Mouse (Mus musculus) small intestine, adult 2 months (tissue): Measurements from ENCODE around the gene Fpr3. TPM values are rescaled to one million over a fixed set of nuclear protein-coding genes. Genes with fewer than 3 reads are reported as not detected.

ENCODE experiments used
- H3K27ac ChIP-seq: fragments of 200-500 bp; 2 replicates; pipeline ENCODE4 v1.5.1; 2012; ENCODE audit warnings: low read depth, low read length, control low read depth, inconsistent platforms; ENCODE audit not compliant: insufficient read depth
- H3K27me3 ChIP-seq: fragments of 200-500 bp; 2 replicates; pipeline ENCODE4 v1.6.1; 2012; ENCODE audit warnings: mild to moderate bottlenecking, moderate library complexity, low read length, inconsistent platforms; ENCODE audit not compliant: control insufficient read depth, insufficient read depth
- H3K36me3 ChIP-seq: fragments of 200-500 bp; 2 replicates; pipeline ENCODE4 v1.6.1; 2012; ENCODE audit warnings: mild to moderate bottlenecking, low read length, control low read depth, inconsistent platforms; ENCODE audit not compliant: control insufficient read depth, insufficient read depth
- H3K4me1 ChIP-seq: fragments of 200-500 bp; 2 replicates; pipeline ENCODE4 v1.6.1; 2012; ENCODE audit warnings: low read length, inconsistent platforms, mixed read lengths; ENCODE audit not compliant: control insufficient read depth, insufficient read depth, insufficient read length
- H3K4me3 ChIP-seq: fragments of 200-500 bp; 2 replicates; pipeline ENCODE4 v1.5.1; 2012; ENCODE audit warnings: low read depth, mild to moderate bottlenecking, control low read depth, inconsistent platforms, low read length, moderate library complexity
- CTCF ChIP-seq: fragments of 200-500 bp; IDR thresholded peaks from 2 replicates; pipeline ENCODE4 v1.5.1; 2012; ENCODE audit warnings: low read depth, mild to moderate bottlenecking, control low read depth, inconsistent platforms, low read length, moderate library complexity, mixed read lengths; ENCODE audit not compliant: insufficient replicate concordance, insufficient read length; ENCODE audit errors: extremely low read depth
- POLR2A ChIP-seq: fragments of 200-500 bp; IDR thresholded peaks from 2 replicates; pipeline ENCODE4 v1.6.1; 2012; ENCODE audit warnings: low read depth, mild to moderate bottlenecking, control low read depth, inconsistent platforms, low read length, moderate library complexity
- WGBS: fragments of 180-500 bp; shearing (Covaris S2); methylation state at CpG from one replicate; pipeline ENCODE4 v1.1.7; 2018; 5-methylcytosine and 5-hydroxymethylcytosine counted together
- polyA plus RNA-seq: library from polyadenylated mRNA; depleted of rRNA; stranded (reverse); fragments of >200 nt; gene quantifications from 2 replicates; pipeline ENCODE4 v1.2.3, GENCODE M21; 2012

The Fpr3 gene
- polyA plus RNA-seq, 1 experiment = not detected

- WGBS = 44% methylated on average over 2 of the region's 2 CpGs
- H3K36me3 ChIP-seq = no peaks in the 10 kb centered on the region
- H3K27ac ChIP-seq = no peak overlapping the region
- H3K4me3 ChIP-seq = no peak overlapping the region
- no peak for TF ChIP-seq CTCF
- TF ChIP-seq POLR2A = no peak
- peaks cover 4% of the 10 kb centered on the region; the same call in 1 of the 2 replicates for H3K27me3 ChIP-seq
- no peaks in the 10 kb centered on the region for H3K4me1 ChIP-seq
Observed at GRCm38 (mm10) chr17:17848988-17849387, 38.7 kb upstream of the Fpr3 start.

DNA sequence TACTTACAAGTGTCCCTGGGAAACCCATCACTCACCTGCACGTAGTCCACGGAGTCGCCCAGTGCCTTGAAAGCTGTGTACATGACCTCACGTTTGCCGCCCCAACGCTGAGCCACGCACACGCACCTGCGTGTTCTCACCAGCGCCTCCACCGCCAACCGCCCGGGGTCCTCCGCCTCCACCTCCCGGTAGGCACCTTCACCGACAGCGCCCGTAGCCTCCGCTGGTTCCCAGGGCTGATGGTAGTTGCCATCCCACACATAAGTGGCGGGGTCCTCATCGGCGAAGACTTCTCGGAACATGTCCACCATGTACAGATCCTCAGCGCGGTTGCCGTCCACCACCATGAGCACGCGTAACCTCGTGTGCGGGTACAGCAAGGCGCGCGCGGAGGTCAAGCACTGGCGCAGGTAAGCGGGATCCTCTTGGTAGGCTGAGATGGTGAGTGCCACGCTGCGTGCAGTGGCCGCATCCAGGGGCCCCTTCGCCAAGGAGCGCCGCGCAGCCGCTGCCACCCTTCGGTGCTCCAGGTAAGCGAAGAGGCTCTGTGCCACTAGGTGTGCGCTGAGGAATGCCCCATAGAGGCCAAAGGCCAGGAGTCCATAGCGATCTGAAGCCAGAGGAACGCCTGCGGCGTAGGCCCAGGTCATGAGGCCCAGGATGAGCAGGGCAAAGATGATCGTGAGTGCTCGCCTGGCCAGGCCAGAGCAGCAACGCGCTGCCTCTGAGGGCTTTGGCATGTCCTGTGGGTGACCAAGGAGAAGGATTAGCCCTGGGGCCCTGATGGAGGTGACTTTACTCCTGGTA is 37.5 kb upstream of the Fpr3 start:
- Histone ChIP-seq H3K4me1 (no peaks in the 10 kb centered on the region), H3K27ac (no peak overlapping the region), H3K36me3 (no peaks in the 10 kb centered on the region), H3K27me3 (peaks cover 4% of the 10 kb centered on the region; the same call in 1 of the 2 replicates), H3K4me3 (no peak overlapping the region)
- WGBS = 26% methylated on average over 55 of the region's 55 CpGs
- TF ChIP-seq CTCF = no peak
- no peak for TF ChIP-seq POLR2A

DNA sequence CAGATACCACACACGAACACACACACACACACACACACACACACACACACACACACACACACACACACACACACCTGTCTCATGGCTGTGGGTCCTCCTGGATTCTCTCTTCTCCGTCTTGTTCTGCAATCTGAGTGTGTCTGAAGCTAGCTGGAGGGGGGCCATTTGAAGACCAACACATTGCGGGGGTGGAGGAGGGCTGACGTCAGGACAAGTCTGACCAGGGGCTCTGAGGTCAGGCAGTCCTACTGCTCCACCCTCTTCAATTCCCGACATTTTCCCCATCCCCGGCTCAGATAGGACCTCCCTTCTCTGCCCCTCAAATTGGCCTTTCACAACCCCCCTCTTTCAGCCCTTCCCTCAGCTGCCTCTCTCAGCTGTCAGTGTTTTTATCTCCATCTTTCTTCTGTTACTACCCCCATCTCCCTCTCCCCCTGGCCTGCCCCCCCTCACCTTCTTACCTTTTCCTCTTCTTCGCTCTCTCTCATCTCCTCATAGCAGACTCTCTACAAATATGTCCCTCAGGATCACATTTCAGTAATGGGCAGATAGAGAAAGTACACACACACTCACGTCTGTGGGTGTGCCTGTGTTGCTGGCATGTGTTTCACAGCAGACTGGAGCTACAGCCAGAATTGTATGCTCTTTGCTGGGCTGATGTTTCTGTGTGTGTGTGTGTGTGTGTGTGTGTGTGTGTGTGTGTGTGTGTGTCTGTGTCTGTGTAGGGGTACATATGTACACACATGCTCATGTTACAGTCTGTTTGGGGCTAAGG is 32.4 kb upstream of the Fpr3 start, which contains the start of gene Has1:
Gene Has1 (minus strand): TSS at position 142 of the 775 bp plus-strand sequence.
- Histone ChIP-seq H3K36me3 (no peaks in the 10 kb centered on the region), H3K27ac (no peak within 1 kb of the TSS), H3K4me3 (no peak within 1 kb of the TSS), H3K27me3 (no peaks in the 10 kb centered on the region), H3K4me1 (no peaks in the 10 kb centered on the region)
- no peak for TF ChIP-seq POLR2A
- no peak for TF ChIP-seq CTCF
- 41% methylated on average over 8 of the region's 8 CpGs for WGBS

GRCm38 (mm10) chr17:17856612-17857011 is 31.0 kb upstream of the Fpr3 start:
- Histone ChIP-seq H3K4me3 (no peak overlapping the region), H3K27ac (no peak overlapping the region), H3K4me1 (no peaks in the 10 kb centered on the region), H3K36me3 (no peaks in the 10 kb centered on the region), H3K27me3 (no peaks in the 10 kb centered on the region)
- 82% methylated on average over 1 of the region's 1 CpGs for WGBS
- TF ChIP-seq POLR2A = no peak

GRCm38 (mm10) chr17:17857446-17857845 is 30.2 kb upstream of the Fpr3 start:
- Histone ChIP-seq H3K4me1 (no peaks in the 10 kb centered on the region), H3K36me3 (no peaks in the 10 kb centered on the region), H3K4me3 (no peak overlapping the region), H3K27ac (no peak overlapping the region), H3K27me3 (no peaks in the 10 kb centered on the region)
- TF ChIP-seq CTCF (no peak), POLR2A (no peak)
- WGBS = 78% methylated on average over 1 of the region's 1 CpGs

DNA sequence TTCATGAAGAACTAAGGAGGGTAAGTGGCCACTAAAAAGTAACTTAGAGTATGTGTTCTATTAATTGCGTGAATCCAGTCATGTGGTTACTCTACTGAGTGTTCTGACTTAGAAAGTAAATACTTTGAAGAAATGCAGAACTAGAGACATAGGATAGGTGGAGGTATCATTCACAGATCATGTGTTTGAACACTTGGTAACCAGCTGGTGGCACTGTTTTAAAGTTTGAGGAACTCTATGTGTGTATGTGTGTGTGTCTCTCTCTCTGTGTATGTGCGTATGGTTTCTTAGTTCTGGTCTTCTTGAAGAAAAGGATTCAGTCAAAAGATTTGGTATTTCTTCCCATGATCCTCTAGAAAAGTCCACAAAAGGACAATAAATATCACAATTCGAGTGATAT is 27.5 kb upstream of the Fpr3 start:
- H3K36me3 ChIP-seq = no peaks in the 10 kb centered on the region
- TF ChIP-seq CTCF (no peak), POLR2A (no peak)
- H3K4me3 ChIP-seq = no peak overlapping the region
- H3K27me3 ChIP-seq = no peaks in the 10 kb centered on the region
- 77% methylated on average over 3 of the region's 3 CpGs for WGBS
- no peak overlapping the region for H3K27ac ChIP-seq
- H3K4me1 ChIP-seq = no peaks in the 10 kb centered on the region

DNA sequence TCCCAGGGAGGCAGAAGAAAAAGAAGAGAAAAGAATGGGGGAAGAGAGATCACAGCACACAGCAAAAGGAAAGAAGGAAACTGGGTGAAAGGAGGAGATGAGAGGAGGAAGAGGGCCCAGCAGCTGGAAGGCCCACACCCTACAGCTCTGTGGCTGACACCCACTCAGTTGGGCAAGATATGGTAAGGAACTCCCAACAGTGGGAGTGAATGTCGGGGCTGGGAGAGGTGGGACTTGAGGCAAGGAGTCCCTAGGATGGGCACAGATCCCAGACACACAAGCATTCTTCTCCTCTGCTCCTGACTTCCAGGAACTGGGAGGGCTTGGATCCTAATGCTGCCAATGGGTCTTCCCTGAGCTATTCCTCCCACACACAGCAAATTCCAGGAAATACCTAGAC is 25.3 kb upstream of the Fpr3 start:
- H3K27me3 ChIP-seq = no peaks in the 10 kb centered on the region
- H3K36me3 ChIP-seq = no peaks in the 10 kb centered on the region
- no peaks in the 10 kb centered on the region for H3K4me1 ChIP-seq
- no peak overlapping the region for H3K27ac ChIP-seq
- TF ChIP-seq CTCF (no peak), POLR2A (no peak)
- 67% methylated on average over 1 of the region's 1 CpGs for WGBS
- no peak overlapping the region for H3K4me3 ChIP-seq
